Mouse (Mus musculus): ENCODE measurements around the gene Nr2c2ap. TPM values are rescaled to one million over a fixed set of nuclear protein-coding genes. Genes with fewer than 3 reads are reported as not detected.
A peak's percentile ranks its signal among the peaks of the same experiment; 100 is the strongest.

Gene Nr2c2ap
- polyA plus RNA-seq, 1 experiment from 2014 or later, result 39.1 TPM

DNA sequence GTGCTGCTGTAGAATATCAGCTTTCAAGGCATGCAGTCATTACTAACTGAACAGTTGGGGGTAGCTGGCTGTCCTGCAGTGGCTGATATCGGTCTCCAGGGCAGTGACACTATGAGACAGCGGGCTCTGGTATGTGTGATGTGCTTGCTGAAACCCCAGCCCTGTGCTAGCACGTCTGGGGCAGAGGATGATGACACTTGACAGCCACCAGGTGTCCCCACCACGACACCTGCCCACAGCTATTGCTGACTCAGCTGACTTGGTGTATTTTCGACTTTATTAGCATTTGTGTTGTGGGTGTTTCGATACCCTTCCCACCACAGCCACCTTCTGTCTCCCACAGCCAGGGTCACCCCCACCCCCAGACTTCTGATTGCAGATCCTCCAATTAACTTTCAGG is 26.6 kb upstream of the Nr2c2ap start:
- no peaks in the 10 kb centered on the region for H3K27me3 ChIP-seq (replicated peaks)
- H3K9ac ChIP-seq, result no peak overlapping the region
- peaks cover 77% of the 10 kb centered on the region for H3K36me3 ChIP-seq (replicated peaks)
- H3K4me2 ChIP-seq, result no peak overlapping the region
- peaks cover 7% of the 10 kb centered on the region; the same call in 1 of the 2 replicates for H3K4me1 ChIP-seq
- WGBS, result 23% methylated on average over 6 of the region's 6 CpGs
- ATAC-seq (replicated peaks), result peak; percentile 51
- no peak overlapping the region for H3K4me3 ChIP-seq
- no peak overlapping the region for H3K27ac ChIP-seq
- no peaks in the 10 kb centered on the region for H3K9me3 ChIP-seq

GRCm38 (mm10) chr8:70104922-70105321 is 26.2 kb upstream of the Nr2c2ap start:
- H3K9ac ChIP-seq, result no peak overlapping the region

DNA sequence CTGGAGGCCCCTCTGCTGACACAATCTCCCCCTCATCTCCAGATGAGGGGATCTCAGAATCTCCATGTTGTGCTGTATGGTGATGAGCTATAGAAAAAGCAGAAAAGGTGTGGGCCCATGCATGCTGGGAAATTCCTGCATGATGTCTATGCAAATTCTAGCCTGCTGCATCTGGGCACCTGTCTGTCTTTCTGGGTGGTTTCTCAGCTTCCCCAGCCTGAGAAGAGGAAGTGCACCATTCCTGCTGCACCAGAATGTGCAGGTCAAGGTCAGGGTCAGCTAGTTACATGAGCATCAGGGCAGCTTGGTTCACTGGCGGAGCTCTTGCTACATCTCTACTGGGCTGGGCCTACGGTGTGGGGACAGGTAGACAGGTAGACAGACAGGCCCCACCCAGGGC is 20.7 kb upstream of the Nr2c2ap start:
- no peak overlapping the region for H3K4me3 ChIP-seq
- 91% methylated on average over 2 of the region's 2 CpGs for WGBS
- no peaks in the 10 kb centered on the region for H3K9me3 ChIP-seq
- no peak overlapping the region for H3K4me2 ChIP-seq
- no peak overlapping the region for H3K27ac ChIP-seq
- no peak for ATAC-seq (replicated peaks)
- no peak overlapping the region for H3K9ac ChIP-seq
- H3K4me1 ChIP-seq, result peaks cover 40% of the 10 kb centered on the region
- H3K36me3 ChIP-seq (replicated peaks), result peaks cover 68% of the 10 kb centered on the region
- H3K27me3 ChIP-seq (replicated peaks), result 0 out of 2 replicates have a peak, but pooled peaks cover 4% of the 10 kb centered on the region

More at GRCm38 (mm10) chr8:70104922-70105321, 26.2 kb upstream of the Nr2c2ap start:
- H3K27me3 ChIP-seq (replicated peaks), result no peaks in the 10 kb centered on the region
- ATAC-seq (replicated peaks), result no peak
- no peaks in the 10 kb centered on the region for H3K9me3 ChIP-seq
- no peak overlapping the region for H3K4me2 ChIP-seq
- no peak overlapping the region for H3K4me3 ChIP-seq
- peaks cover 77% of the 10 kb centered on the region for H3K36me3 ChIP-seq (replicated peaks)
- peaks cover 11% of the 10 kb centered on the region; the same call in 1 of the 2 replicates for H3K4me1 ChIP-seq
- WGBS, result 75% methylated on average over 7 of the region's 7 CpGs
- H3K27ac ChIP-seq, result no peak overlapping the region

- Histone ChIP-seq H3K4me1 (peaks cover 40% of the 10 kb centered on the region), H3K4me2 (no peak overlapping the region), H3K27me3 (replicated peaks) (0 out of 2 replicates have a peak, but pooled peaks cover 4% of the 10 kb centered on the region), H3K36me3 (replicated peaks) (peaks cover 63% of the 10 kb centered on the region), H3K9me3 (no peaks in the 10 kb centered on the region), H3K9ac (no peak overlapping the region), H3K4me3 (no peak overlapping the region), H3K27ac (no peak overlapping the region)
- 62% methylated on average over 23 of the region's 23 CpGs for WGBS
- no peak for ATAC-seq (replicated peaks)
These were observed 19.8 kb upstream of the Nr2c2ap start for GRCm38 (mm10) chr8:70111192-70111795.

DNA sequence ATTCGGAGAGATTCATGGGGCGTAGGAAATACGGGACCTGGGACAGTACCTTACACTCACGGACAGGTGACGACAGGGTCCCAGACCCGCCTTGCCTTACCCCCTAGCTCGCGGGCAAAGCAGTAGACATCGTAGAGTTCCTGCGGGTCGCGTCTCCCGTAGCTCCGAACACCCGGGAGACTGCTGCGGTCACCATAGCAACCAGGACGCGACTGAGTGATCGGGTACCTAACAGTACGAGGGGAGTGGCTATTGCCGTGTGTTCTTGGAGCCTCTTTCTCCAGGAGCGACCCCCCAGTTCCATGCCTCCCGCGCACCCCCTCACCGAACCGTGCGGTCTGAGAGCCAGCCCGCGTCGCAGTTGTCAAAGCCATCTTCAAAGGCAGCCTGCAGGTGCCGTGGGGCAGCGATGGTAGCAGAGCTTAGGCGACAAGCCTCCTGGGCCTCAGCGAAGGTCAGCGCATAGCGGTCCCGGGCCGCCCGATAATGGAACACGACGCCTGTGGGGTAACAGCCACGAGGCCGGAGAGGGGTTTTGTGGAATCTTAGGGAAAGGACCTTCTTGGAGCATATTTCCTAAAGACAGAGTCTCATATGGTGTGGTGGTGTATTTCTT is 18.6 kb upstream of the Nr2c2ap start:
- Histone ChIP-seq H3K27ac (no peak overlapping the region), H3K4me2 (no peak overlapping the region), H3K36me3 (replicated peaks) (peaks cover 51% of the 10 kb centered on the region), H3K9ac (no peak overlapping the region), H3K4me1 (peaks cover 50% of the 10 kb centered on the region), H3K9me3 (no peaks in the 10 kb centered on the region), H3K27me3 (replicated peaks) (0 out of 2 replicates have a peak, but pooled peaks cover 4% of the 10 kb centered on the region), H3K4me3 (no peak overlapping the region)
- 8% methylated on average over 43 of the region's 43 CpGs for WGBS
- ATAC-seq (replicated peaks), result peak; percentile 26

DNA sequence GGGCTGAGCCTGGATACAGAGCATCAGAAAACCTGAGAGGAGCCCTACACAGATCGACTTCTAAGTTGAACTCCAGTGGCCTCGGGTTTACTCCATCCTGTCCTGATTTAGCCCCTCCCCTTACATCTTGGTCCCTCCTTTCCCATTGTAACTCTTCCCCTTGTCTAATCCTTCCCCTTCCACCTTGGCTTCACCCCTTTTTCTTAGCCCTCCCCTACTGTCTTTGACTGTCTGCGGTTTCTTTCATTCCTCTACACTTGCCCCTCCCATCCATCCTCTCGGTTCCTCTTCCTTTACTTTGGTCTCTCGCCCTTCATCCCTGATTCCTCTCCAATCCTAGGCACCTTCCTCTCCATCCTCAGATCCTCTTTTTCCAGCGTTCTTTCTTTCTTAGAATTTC is 16.6 kb upstream of the Nr2c2ap start:
- no peak overlapping the region for H3K4me3 ChIP-seq
- peaks cover 33% of the 10 kb centered on the region for H3K36me3 ChIP-seq (replicated peaks)
- H3K9ac ChIP-seq, result no peak overlapping the region
- H3K27ac ChIP-seq, result no peak overlapping the region
- H3K9me3 ChIP-seq, result no peaks in the 10 kb centered on the region
- WGBS, result 21% methylated on average over 6 of the region's 6 CpGs
- H3K4me1 ChIP-seq, result peaks cover 58% of the 10 kb centered on the region
- no peak overlapping the region for H3K4me2 ChIP-seq
- no peak for ATAC-seq (replicated peaks)
- H3K27me3 ChIP-seq (replicated peaks), result 0 out of 2 replicates have a peak, but pooled peaks cover 4% of the 10 kb centered on the region

- H3K4me3 ChIP-seq, result no peak overlapping the region
- no peak for ATAC-seq (replicated peaks)
- H3K4me1 ChIP-seq, result peaks cover 54% of the 10 kb centered on the region
- 70% methylated on average over 13 of the region's 13 CpGs for WGBS
- no peak overlapping the region for H3K27ac ChIP-seq
- no peaks in the 10 kb centered on the region for H3K9me3 ChIP-seq
- H3K9ac ChIP-seq, result no peak overlapping the region
- H3K36me3 ChIP-seq (replicated peaks), result peaks cover 29% of the 10 kb centered on the region
- 0 out of 2 replicates have a peak, but pooled peaks cover 4% of the 10 kb centered on the region for H3K27me3 ChIP-seq (replicated peaks)
- H3K4me2 ChIP-seq, result no peak overlapping the region
These were observed 16.2 kb upstream of the Nr2c2ap start for GRCm38 (mm10) chr8:70114892-70115291.

GRCm38 (mm10) chr8:70117611-70118010 is 13.5 kb upstream of the Nr2c2ap start:
- WGBS, result 10% methylated on average over 9 of the region's 9 CpGs
- ATAC-seq (replicated peaks), result no peak

DNA sequence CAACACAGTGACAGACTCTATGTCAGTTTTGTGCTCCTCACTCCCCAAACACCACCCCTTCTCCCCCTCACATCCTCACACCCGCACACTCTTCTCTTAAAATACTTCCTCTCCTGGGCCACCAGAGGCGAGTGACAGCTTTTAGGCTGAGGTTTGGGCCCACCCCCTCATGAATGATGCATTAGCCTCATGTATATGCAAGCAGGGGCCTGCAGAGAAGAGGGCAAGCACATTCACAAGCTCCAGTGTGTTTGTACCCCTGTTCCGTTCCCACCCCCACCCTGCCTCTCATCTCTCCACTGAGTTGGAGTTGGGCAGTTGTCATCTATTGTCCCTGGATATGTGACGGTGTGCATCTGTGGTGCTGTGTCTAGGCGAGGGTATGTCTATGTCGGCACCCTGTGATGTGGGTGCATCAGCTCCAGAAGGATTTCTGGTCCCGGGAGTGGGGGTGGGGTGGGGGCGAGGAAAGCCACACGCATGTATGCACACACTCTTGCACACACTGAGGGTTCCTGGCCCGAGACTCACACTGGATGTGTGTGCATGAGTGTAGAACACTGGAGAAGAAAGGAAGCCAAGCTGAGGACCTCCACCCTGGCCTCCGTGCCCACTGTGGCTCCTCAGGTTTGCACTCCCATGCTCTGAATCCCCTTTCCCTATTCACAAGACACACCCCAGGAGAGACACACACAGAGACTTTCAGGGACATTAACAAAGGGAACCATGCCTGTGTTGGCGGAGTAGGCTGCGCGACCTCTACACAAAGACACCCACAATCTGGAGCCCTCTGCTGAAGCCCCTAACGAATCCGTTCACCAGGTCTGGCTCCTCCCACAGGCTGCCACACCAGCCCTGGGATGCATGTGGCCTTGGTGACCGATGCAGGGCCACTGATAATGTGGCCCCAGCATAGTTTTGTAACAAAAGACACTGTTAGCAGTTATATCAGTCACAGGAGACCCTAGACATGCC is 12.1 kb upstream of the Nr2c2ap start:
- Histone ChIP-seq H3K27me3 (replicated peaks) (peaks cover 4% of the 10 kb centered on the region; the same call in 1 of the 2 replicates), H3K4me1 (peaks cover 38% of the 10 kb centered on the region), H3K4me3 (peak overlapping the region; percentile 73), H3K9me3 (no peaks in the 10 kb centered on the region), H3K36me3 (replicated peaks) (peaks cover 14% of the 10 kb centered on the region), H3K9ac (peak overlapping the region; percentile 78), H3K4me2 (peak overlapping the region; percentile 77), H3K27ac (peak overlapping the region; percentile 95)
- peak; percentile 85 for ATAC-seq (replicated peaks)
- WGBS, result 3% methylated on average over 17 of the region's 17 CpGs

More at GRCm38 (mm10) chr8:70117611-70118010, 13.5 kb upstream of the Nr2c2ap start:
- Histone ChIP-seq H3K4me1 (peaks cover 46% of the 10 kb centered on the region), H3K27me3 (replicated peaks) (0 out of 2 replicates have a peak, but pooled peaks cover 4% of the 10 kb centered on the region), H3K4me2 (peak overlapping the region; percentile 77), H3K27ac (0 out of 2 replicates have a peak overlapping the region, but pooled peaks have one; percentile 6), H3K9me3 (no peaks in the 10 kb centered on the region), H3K4me3 (peak overlapping the region; percentile 73), H3K9ac (peak overlapping the region; percentile 78), H3K36me3 (replicated peaks) (peaks cover 18% of the 10 kb centered on the region)

- 2% methylated on average over 19 of the region's 19 CpGs for WGBS
- Histone ChIP-seq H3K27me3 (replicated peaks) (no peaks in the 10 kb centered on the region; the same call in 1 of the 2 replicates), H3K9me3 (no peaks in the 10 kb centered on the region), H3K4me3 (peak within 1 kb of the TSS; percentile 73), H3K27ac (peak within 1 kb of the TSS; percentile 95), H3K9ac (peak within 1 kb of the TSS; percentile 78), H3K4me2 (peak within 1 kb of the TSS; percentile 77), H3K4me1 (peaks cover 28% of the 10 kb centered on the region), H3K36me3 (replicated peaks) (no peaks in the 10 kb centered on the region)
- ATAC-seq (replicated peaks), result peak; percentile 78
These were observed 10.5 kb upstream of the Nr2c2ap start, which contains the start of gene Ncan for GRCm38 (mm10) chr8:70120667-70121066. Ncan (minus strand) TSS chr8:70120873.

- Histone ChIP-seq H3K27me3 (replicated peaks) (no peaks in the 10 kb centered on the region; the same call in 1 of the 2 replicates), H3K4me2 (no peak overlapping the region), H3K9me3 (no peaks in the 10 kb centered on the region), H3K27ac (no peak overlapping the region), H3K4me1 (peaks cover 12% of the 10 kb centered on the region), H3K9ac (no peak overlapping the region), H3K4me3 (no peak overlapping the region), H3K36me3 (replicated peaks) (no peaks in the 10 kb centered on the region)
- ATAC-seq (replicated peaks), result no peak
- WGBS, result 53% methylated on average over 2 of the region's 2 CpGs
These were observed 8.3 kb upstream of the Nr2c2ap start for GRCm38 (mm10) chr8:70122863-70123262.

DNA sequence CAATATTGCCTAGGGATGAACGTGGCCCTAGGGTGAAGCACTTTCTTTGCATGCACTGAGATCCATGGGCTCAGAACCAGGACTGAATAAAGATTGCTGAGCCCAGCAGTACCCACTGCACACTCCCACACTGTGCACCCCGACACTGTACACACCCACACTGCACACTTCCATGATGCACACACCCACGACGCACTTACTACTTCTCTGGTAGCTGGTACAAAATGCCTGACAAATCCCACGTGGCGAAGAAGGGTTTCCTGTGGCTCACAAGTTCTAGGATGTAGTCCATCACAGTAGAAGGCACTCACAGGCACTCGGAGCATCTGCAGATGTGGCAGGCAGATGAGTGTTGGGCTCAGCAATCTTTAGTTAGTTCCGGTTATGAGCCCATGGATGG is 6.1 kb upstream of the Nr2c2ap start:
- no peaks in the 10 kb centered on the region for H3K36me3 ChIP-seq (replicated peaks)
- H3K4me1 ChIP-seq, result peaks cover 4% of the 10 kb centered on the region
- H3K27me3 ChIP-seq (replicated peaks), result no peaks in the 10 kb centered on the region; the same call in 1 of the 2 replicates
- H3K27ac ChIP-seq, result no peak overlapping the region
- ATAC-seq (replicated peaks), result no peak
- no peaks in the 10 kb centered on the region for H3K9me3 ChIP-seq
- H3K9ac ChIP-seq, result no peak overlapping the region
- no peak overlapping the region for H3K4me2 ChIP-seq
- 67% methylated on average over 8 of the region's 8 CpGs for WGBS
- no peak overlapping the region for H3K4me3 ChIP-seq
